Mouse (Mus musculus): Measurements from ENCODE around the gene Mfsd11.
"Not testable (repeated sequence)": the region's sequence is repeated elsewhere in the genome, so short reads cannot be mapped to it uniquely, and the experiment has no call there.

Gene Mfsd11

GRCm38 (mm10) chr11:116868129-116868528 is 15.9 kb downstream of the Mfsd11 start:
- in situ Hi-C loops (cut with MboI; ENCODE audit: low pct_unique_long_range_greater_than_20kb in 1 of 2, low sequenced_read_pairs in 2 of 2, unreplicated experiment in 1 of 2), result loop anchor here in 1 of 2 experiments (25.0 kb wide), 1 partner anchor 1456 kb away; the partner anchor contains the start of genes Atp5h, Kctd2 and Mrpl58

GRCm38 (mm10) chr11:116869223-116869622 is 17.0 kb downstream of the Mfsd11 start:
- in situ Hi-C loops (cut with MboI; ENCODE audit: low pct_unique_long_range_greater_than_20kb in 1 of 2, low sequenced_read_pairs in 2 of 2, unreplicated experiment in 1 of 2), result loop anchor here in 1 of 2 experiments (25.0 kb wide), 1 partner anchor 1457 kb away; the partner anchor contains the start of genes Atp5h, Kctd2 and Mrpl58

- in situ Hi-C loops (cut with MboI; ENCODE audit: low pct_unique_long_range_greater_than_20kb in 1 of 2, low sequenced_read_pairs in 2 of 2, unreplicated experiment in 1 of 2), result loop anchor here in 1 of 2 experiments (25.0 kb wide), 1 partner anchor 1457 kb away; the partner anchor contains the start of genes Atp5h, Kctd2 and Mrpl58
Measured at GRCm38 (mm10) chr11:116869641-116870040, 17.4 kb downstream of the Mfsd11 start.

- in situ Hi-C loops (cut with MboI; ENCODE audit: low pct_unique_long_range_greater_than_20kb in 1 of 2, low sequenced_read_pairs in 2 of 2, unreplicated experiment in 1 of 2), result loop anchor here in 1 of 2 experiments (25.0 kb wide), 1 partner anchor 1459 kb away; the partner anchor contains the start of genes Atp5h, Kctd2 and Mrpl58
Measured at GRCm38 (mm10) chr11:116871538-116871937, 19.3 kb downstream of the Mfsd11 start.

- in situ Hi-C loops (cut with MboI; ENCODE audit: low pct_unique_long_range_greater_than_20kb in 1 of 2, low sequenced_read_pairs in 2 of 2, unreplicated experiment in 1 of 2), result loop anchor here in 1 of 2 experiments (25.0 kb wide), 1 partner anchor 1462 kb away; the partner anchor contains the start of genes Atp5h, Kctd2 and Mrpl58
Measured at GRCm38 (mm10) chr11:116873987-116874386, 21.7 kb downstream of the Mfsd11 start.

GRCm38 (mm10) chr11:116878454-116878853 is 26.2 kb downstream of the Mfsd11 start:
- in situ Hi-C loops (cut with MboI; ENCODE audit: low pct_unique_long_range_greater_than_20kb in 1 of 2, low sequenced_read_pairs in 2 of 2, unreplicated experiment in 1 of 2), result loop anchor here (25.0 kb wide), 1 partner anchor 309 kb away; the partner anchor contains the start of gene Sept9 (in 2 of the 2)

- in situ Hi-C loops (cut with MboI; ENCODE audit: low pct_unique_long_range_greater_than_20kb in 1 of 2, low sequenced_read_pairs in 2 of 2, unreplicated experiment in 1 of 2), result loop anchor here (10.0 to 25.0 kb wide), 3 partner anchors 134 to 306 kb away; partner anchors contain the start of gene Sept9 (in 2 of the 2)
Measured at GRCm38 (mm10) chr11:116880839-116881238, 28.6 kb downstream of the Mfsd11 start.

GRCm38 (mm10) chr11:116881440-116881839 is 29.2 kb downstream of the Mfsd11 start:
- in situ Hi-C loops (cut with MboI; ENCODE audit: low pct_unique_long_range_greater_than_20kb in 1 of 2, low sequenced_read_pairs in 2 of 2, unreplicated experiment in 1 of 2), result loop anchor here (10.0 to 25.0 kb wide), 3 partner anchors 133 to 306 kb away; partner anchors contain the start of gene Sept9 (in 2 of the 2)

GRCm38 (mm10) chr11:116882446-116882845 is 30.2 kb downstream of the Mfsd11 start:
- in situ Hi-C loops (cut with MboI; ENCODE audit: low pct_unique_long_range_greater_than_20kb in 1 of 2, low sequenced_read_pairs in 2 of 2, unreplicated experiment in 1 of 2), result loop anchor here (10.0 to 25.0 kb wide), 3 partner anchors 132 to 305 kb away; partner anchors contain the start of gene Sept9 (in 2 of the 2)

- in situ Hi-C loops (cut with MboI; ENCODE audit: low pct_unique_long_range_greater_than_20kb in 1 of 2, low sequenced_read_pairs in 2 of 2, unreplicated experiment in 1 of 2), result loop anchor here (10.0 to 25.0 kb wide), 3 partner anchors 131 to 303 kb away; partner anchors contain the start of gene Sept9 (in 2 of the 2)
Measured at GRCm38 (mm10) chr11:116884061-116884460, 31.8 kb downstream of the Mfsd11 start.

- in situ Hi-C loops (cut with MboI; ENCODE audit: low pct_unique_long_range_greater_than_20kb in 1 of 2, low sequenced_read_pairs in 2 of 2, unreplicated experiment in 1 of 2), result loop anchor here (10.0 to 25.0 kb wide), 3 partner anchors 129 to 302 kb away; partner anchors contain the start of gene Sept9 (in 2 of the 2)
Measured at GRCm38 (mm10) chr11:116885275-116886151, 33.3 kb downstream of the Mfsd11 start.

- in situ Hi-C loops (cut with MboI; ENCODE audit: low pct_unique_long_range_greater_than_20kb in 1 of 2, low sequenced_read_pairs in 2 of 2, unreplicated experiment in 1 of 2), result loop anchor here (10.0 to 25.0 kb wide), 3 partner anchors 128 to 300 kb away; partner anchors contain the start of gene Sept9 (in 2 of the 2)
Measured at GRCm38 (mm10) chr11:116887136-116887535, 34.9 kb downstream of the Mfsd11 start.

GRCm38 (mm10) chr11:116893532-116894442 is 41.5 kb downstream of the Mfsd11 start:
- in situ Hi-C loops (cut with MboI; ENCODE audit: low pct_unique_long_range_greater_than_20kb in 1 of 2, low sequenced_read_pairs in 2 of 2, unreplicated experiment in 1 of 2), result loop anchor here (25.0 kb wide), 1 partner anchor 294 kb away; the partner anchor contains the start of gene Sept9 (in 2 of the 2)

- in situ Hi-C loops (cut with MboI; ENCODE audit: low pct_unique_long_range_greater_than_20kb in 1 of 2, low sequenced_read_pairs in 2 of 2, unreplicated experiment in 1 of 2), result loop anchor here (25.0 kb wide), 1 partner anchor 292 kb away; the partner anchor contains the start of gene Sept9 (in 2 of the 2)
Measured at GRCm38 (mm10) chr11:116895402-116895801, 43.2 kb downstream of the Mfsd11 start.

GRCm38 (mm10) chr11:116899247-116899646 is 47.0 kb downstream of the Mfsd11 start:
- in situ Hi-C loops (cut with MboI; ENCODE audit: low pct_unique_long_range_greater_than_20kb in 1 of 2, low sequenced_read_pairs in 2 of 2, unreplicated experiment in 1 of 2), result loop anchor here (25.0 kb wide), 1 partner anchor 288 kb away; the partner anchor contains the start of gene Sept9 (in 2 of the 2)

- in situ Hi-C loops (cut with MboI; ENCODE audit: low pct_unique_long_range_greater_than_20kb in 1 of 2, low sequenced_read_pairs in 2 of 2, unreplicated experiment in 1 of 2), result not testable (repeated sequence)
Measured at GRCm38 (mm10) chr11:116902588-116902987, 50.3 kb downstream of the Mfsd11 start.

- in situ Hi-C loops (cut with MboI; ENCODE audit: low pct_unique_long_range_greater_than_20kb in 1 of 2, low sequenced_read_pairs in 2 of 2, unreplicated experiment in 1 of 2), result no loop called here
Measured at GRCm38 (mm10) chr11:116905741-116906456, 53.7 kb downstream of the Mfsd11 start.

Measured in mouse embryonic stem cell (cell line).